Mouse (Mus musculus): Measurements from ENCODE around the gene Fras1.

DNA sequence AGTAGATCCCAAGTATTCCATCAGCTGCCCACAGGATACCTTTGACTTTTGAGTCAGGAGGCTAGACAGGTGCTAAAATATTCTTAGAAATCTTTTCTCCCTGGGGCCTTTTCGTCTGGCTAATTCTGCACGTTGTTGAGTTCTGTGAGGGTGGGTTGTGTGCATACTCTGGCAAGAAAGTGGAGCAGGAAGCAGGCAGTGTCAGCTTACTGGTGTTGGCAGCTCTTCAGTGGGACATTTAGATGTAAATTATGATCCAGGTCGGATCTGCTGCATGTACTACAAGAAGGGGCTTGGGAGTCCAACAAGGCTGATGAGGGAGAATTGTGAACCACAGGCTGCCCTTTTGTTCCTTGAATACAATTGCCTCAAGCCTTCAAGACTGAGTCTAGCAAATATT lies 98.2 kb downstream of the Fras1 start:
- TF ChIP-seq CTCF (IDR thresholded peaks at IDR 0.05; ENCODE audit: low read depth) (no peak), EP300 (optimal IDR thresholded peaks at IDR 0.05) (no peak)

All from stomach, postnatal 0 days (tissue).